Mouse (Mus musculus): ENCODE measurements around the gene Vcpkmt.

The Vcpkmt gene

DNA sequence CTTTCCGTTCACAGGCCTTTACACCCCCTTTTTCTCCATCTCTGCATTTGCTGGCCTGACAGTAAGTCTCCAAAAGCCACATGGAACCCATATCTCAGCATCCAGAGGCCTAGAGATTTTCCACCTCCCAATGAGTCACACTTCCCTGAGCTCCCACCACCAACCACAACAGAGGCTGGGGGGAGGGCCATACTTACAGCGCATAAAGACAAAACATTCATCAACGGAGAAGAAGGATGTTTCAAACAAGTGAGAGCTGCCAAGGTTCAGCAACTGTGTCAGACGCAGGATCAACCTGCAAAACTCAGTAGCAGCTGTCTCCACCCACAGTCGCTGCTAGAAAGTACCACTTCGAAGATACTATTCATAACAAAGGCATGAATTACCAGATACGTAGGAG lies 43.5 kb downstream of the Vcpkmt start:
- intact Hi-C loops (cut with DNase I) = no loop called here

DNA sequence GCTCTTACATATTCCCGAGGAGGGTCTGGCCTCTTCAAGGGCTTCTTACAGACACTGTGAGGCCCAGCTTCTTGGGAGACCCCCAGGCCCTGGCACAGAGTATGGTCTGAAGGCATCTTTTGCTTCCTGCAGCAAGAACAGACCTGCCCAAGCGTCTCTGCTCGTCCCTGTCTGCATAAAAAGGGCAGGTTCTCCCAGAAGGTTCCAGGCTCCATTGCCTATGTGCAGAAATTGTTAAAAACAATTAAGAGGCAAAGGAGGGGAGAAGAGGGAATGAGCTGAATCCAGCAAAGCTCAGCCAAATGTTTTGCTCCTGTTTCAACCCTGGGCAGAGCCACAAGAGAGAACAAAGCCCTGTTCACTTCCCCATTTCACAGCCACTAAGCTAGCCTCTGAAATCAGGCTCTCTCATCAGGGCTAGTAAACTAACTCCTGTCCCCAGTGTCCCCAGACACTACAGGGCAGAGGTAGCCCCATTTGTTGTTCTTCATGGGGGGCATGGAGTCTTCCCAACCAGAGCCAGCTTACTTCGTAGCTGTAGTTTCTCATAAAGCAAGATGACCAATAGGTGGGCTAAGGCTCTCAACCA lies 44.4 kb downstream of the Vcpkmt start:
- intact Hi-C loops (cut with DNase I) = no loop called here

DNA sequence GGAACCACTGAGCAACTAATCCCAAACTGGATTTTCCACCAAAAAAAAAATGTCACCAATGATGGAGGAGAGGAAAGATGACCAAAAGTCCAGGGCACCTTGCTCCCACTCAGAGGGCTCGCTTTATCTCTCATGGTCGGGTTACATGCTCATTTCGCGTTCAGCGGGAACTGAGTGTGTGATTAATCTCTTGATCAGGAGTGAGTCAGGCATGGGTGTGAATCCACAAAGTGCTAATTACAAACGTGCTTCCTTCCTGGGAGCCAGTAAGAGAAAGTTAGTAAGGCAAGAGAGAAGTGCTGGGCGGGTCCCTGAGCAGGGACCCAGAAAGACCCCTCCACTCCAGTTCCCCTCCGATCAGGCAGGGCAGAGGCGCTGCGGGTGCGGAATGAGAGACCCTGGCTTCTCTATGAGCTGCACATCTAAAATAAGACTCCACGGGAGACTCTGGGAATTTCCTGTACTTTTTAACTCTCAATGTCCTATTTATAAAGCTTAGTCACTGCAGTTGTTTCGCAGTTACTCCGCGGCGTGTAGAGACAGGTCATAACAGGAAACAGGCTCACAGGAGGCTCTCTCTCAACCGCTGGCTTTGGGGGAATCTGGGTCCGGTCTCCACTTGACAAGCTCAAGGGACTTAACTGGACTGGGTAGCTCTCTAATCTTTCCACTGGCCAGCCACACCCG lies 45.0 kb downstream of the Vcpkmt start:
- intact Hi-C loops (cut with DNase I) = no loop called here

DNA sequence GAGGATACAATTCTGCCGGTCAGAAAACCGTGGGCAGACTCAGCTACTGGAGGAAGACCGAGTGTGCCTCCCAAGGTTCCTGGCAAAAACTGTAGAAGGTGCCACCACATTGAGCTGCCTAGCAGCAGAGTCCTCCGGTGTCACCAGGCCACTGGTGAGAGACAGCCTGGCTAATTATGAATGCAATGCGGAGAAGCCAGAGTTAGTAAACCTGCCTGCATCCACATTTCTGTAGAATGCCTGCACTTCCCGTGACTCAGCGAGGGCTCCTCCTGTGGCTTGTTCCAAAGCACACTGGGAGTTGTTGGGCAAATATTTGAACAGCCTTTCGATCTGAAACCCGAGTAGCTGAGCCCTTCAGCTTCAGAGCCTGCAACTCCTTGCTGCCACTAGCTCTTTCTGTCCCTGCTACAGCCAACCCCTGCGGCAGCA lies 45.6 kb downstream of the Vcpkmt start:
- intact Hi-C loops (cut with DNase I) = no loop called here

DNA sequence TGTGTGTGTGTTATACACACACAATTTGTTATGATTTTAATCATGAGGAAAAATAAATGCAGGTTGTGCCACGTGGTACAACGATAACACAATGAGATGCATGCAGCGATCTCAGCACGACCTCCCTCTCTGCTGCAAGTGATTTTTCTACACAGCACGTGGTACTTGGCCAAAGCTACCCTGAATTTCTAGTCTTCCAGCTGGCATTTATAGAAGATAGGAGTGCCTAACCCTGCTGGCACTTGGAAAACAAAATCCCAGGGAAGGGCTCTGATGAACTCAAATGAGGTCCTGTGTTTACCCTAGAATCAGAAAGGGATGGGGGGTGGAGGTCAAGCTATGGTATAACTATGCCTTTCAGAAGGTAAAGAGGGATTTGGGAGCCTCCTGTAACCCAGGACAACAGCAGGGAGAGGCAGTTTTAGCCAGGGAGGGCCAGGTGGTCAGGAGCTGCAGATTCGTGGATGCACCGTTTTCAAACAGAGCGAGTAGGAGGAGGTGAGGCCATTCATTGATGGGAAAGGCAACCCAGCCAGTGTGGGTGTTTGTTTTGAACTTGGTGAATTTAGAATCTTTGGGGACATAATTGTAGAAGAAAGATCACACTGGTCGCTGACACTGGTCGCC lies 46.1 kb downstream of the Vcpkmt start:
- intact Hi-C loops (cut with DNase I) = no loop called here

DNA sequence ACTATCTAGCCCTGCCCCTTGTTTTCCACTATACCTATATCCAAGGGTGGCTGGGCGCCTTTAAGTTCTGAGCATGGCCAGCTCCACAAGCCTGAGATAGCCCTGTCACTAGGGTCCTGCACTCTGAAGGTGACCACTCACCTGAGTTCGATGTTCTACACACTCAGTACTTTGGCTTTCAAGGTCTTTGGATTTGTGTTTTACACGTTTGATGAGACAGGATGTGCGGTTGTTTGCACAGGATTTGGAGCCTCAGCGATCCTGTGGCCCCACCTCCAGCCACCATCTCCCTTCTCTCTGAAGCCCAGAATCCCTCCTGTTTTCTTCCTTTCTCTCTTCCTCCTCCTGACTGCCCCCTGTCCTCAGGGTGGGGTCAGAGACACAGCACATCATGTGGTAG lies 49.6 kb downstream of the Vcpkmt start:
- intact Hi-C loops (cut with DNase I) = no loop called here

DNA sequence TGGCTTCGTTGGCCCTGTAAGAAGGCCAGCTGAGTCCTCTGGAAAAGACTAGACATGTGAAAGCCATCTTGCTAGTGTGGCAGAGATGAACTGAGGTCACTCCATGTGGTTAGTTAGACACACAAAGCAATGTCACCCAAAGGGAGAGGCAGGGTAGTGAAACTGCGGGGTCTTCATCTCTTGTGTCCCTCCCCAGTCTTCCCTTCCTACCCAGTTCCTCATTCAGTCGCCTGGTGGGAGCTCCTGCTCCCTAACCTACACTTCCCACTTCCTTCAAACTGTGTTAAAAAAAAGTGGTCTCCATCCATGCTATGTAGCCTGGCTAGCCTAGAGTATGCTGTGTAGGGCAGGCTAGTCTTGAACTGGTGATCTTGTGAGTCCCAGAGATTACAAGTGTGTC lies 50.3 kb downstream of the Vcpkmt start:
- intact Hi-C loops (cut with DNase I) = no loop called here

DNA sequence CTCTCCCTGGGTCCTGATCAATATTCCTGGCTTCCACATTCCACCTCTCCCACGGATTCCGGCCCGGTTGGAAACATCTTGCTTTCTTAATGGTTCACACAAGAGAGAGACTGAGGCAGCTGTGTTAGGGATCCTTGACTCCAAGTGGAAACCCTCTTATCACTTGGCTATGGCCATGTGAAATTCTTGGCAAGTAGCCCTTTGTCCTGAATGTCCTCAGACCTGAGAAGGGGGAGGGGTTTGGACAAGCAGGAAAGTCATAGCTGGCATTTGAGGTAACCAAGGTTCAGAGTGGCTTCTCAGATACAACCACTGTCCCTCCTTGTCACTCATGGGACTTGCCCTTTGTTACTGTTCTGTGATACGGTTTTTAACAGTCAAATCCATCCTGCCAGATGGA lies 50.7 kb downstream of the Vcpkmt start:
- intact Hi-C loops (cut with DNase I) = no loop called here

DNA sequence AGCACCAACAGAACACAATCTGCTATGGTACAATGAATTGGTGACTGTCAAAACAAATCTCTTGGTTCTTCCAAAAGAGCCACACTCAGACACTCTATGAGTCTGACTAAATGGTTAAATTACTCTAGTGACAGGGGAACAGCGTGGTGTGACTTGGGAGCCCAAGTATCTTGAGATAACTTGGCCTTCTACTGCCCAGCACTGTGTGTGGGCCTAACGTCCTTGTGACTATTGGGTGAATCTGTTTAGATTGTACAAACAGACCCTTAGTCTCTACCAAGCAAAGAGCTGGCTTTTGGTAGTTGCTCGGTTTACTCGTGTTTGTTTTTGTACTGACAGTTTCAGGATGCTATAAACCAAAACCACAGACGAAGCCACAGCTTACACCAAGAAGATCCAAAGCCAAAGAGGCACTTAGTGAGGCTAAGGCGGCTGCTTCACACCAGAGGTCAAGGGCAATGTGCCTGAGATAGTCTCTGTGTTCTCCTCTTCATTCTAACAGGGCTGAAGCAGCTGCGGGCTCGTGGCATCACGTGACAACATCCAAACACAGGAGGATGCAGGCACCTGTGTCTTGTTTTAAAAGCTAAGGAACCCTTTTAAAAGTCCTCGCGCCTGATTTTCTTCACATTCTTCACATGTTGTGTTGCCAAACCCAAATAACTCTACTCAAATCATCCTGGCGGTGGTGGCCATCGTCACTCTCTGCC lies 53.0 kb downstream of the Vcpkmt start:
- intact Hi-C loops (cut with DNase I) = no loop called here

DNA sequence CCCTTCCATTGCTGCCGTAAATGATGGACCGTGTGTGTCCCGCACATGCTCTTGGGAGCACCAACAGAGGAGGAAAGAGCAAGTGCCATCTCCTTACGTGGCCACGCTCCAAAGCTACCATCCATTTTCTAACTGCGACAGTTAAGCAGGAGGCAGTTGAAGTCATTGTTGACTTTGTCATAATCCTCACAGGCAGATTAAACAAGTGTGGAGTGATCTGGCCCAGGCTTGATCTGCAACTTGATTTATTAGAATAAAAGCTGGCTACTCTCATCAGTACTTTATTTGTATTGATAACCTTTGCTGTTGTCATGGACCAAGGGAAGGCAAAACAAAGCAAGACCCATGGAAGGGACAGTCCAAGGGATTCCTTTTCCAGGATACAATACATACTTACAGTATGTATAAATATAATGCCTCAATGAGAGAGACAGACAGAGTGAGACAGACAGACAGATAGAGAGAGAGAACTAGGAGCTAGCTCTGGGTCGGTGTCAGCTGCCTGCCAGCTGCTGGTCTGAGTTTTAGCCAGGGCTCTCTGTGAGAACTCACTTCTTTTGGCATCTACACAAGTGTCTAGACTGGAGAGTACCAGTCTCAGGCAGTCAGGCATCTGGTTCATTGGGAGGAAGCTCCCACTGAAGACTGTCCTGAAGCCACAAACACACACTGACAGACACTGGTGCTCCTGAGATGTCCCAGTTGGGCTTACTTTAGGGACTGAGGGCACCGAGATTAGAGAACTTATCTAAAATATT lies 54.4 kb downstream of the Vcpkmt start:
- intact Hi-C loops (cut with DNase I) = no loop called here

Small RNA genes lying within 50 kb of the gene (microRNA-seq; reads per million reads assigned to microRNA genes)
- gene Gm23018 = 0 reads per million in 2 experiments
